Mouse (Mus musculus) ES-Bruce4 (cell line): ENCODE measurements at regions not wholly inside any gene's neighbourhood (a gene's known extent, or its start where the extent isn't known, plus 50 kb on each side); places are given as distances from the start of the nearest gene placed in this dataset.

Source experiments
- CTCF ChIP-seq: IDR thresholded peaks from one replicate; pipeline ENCODE4 v1.8.1; 2011; ENCODE audit warnings: low read depth, low read length
- POLR2A ChIP-seq: IDR thresholded peaks from one replicate; pipeline ENCODE4 v1.8.1; 2011; ENCODE audit warnings: low read length; ENCODE audit not compliant: insufficient read depth

DNA sequence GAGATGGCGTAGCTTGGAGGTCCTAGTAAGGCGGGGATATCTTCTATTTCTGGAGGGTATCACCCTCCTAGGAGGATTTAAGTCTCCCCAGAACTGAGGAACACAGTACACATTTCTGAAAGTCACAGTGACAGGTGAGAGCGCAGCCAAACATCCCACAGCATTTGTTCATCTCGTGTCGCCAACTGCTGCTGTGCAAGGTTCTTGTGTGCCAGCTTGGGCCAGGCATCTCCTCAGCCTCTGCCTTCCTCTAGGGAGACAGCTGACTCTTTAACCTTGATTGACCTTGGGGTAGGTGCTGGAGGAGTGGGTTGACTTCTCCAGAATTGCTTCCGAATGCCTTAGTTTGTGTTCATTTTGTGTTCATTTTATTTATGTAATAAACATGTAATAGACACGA, 291.2 kb downstream of the Sec16b start:
- no peak for TF ChIP-seq CTCF
- TF ChIP-seq POLR2A: no peak
